9 mouse cellular contexts compared by ENCODE assay signal in genomic region chr15:101519792-101520191, GRCm38 (mm10). TPM values are rescaled to one million over a fixed set of nuclear protein-coding genes. Genes with fewer than 3 reads are reported as not detected.
A peak's percentile ranks its signal among the peaks of the same experiment; 100 is the strongest.
DNase-seq lines count a peak whose midpoint lies in the region; ATAC-seq lines count a peak whose summit lies in the region.
"Had no signal": no experiment of that assay in that cellular context is flagged by ENCODE, and none has a peak within 500 bp of the region (broad histone marks: within the 10 kb centered on the region; RNA-seq: fewer than 3 reads in every experiment).

No protein-coding gene starts in this region.

- no peak overlapping the region for H3K4me3 ChIP-seq in intestine, embryonic 14.5 days (ENCODE audit: low read depth, low read length)
- H3K4me3 ChIP-seq in intestine, embryonic 15.5 days (replicated peaks) = no peak overlapping the region
- H3K4me3 ChIP-seq: embryonic facial prominence, embryonic 15.5 days had no signal

- no peaks in the 10 kb centered on the region for H3K9me3 ChIP-seq in intestine, embryonic 14.5 days (ENCODE audit: control insufficient read depth, low read length)
- H3K9me3 ChIP-seq in intestine, embryonic 15.5 days = no peaks in the 10 kb centered on the region
- H3K9me3 ChIP-seq: embryonic facial prominence, embryonic 15.5 days had no signal

- H3K4me1 ChIP-seq in intestine, embryonic 14.5 days (replicated peaks; ENCODE audit: control insufficient read depth, insufficient read depth, low read length) = no peaks in the 10 kb centered on the region
- H3K4me1 ChIP-seq in intestine, embryonic 15.5 days (replicated peaks) = no peaks in the 10 kb centered on the region
- H3K4me1 ChIP-seq: embryonic facial prominence, embryonic 15.5 days had no signal

- H3K9ac ChIP-seq in intestine, embryonic 14.5 days (ENCODE audit: low read length) = no peak overlapping the region
- H3K9ac ChIP-seq in intestine, embryonic 15.5 days = no peak overlapping the region
- H3K9ac ChIP-seq: embryonic facial prominence, embryonic 15.5 days had no signal

- no peaks in the 10 kb centered on the region for H3K36me3 ChIP-seq in intestine, embryonic 14.5 days (ENCODE audit: control insufficient read depth, insufficient read depth, low read length)
- no peaks in the 10 kb centered on the region for H3K36me3 ChIP-seq in intestine, embryonic 15.5 days
- H3K36me3 ChIP-seq: embryonic facial prominence, embryonic 15.5 days had no signal

- peaks cover 4% of the 10 kb centered on the region; the same call in 1 of the 2 replicates for H3K27me3 ChIP-seq in intestine, embryonic 14.5 days (replicated peaks; ENCODE audit: control insufficient read depth, insufficient read depth, low read length)
- no peaks in the 10 kb centered on the region for H3K27me3 ChIP-seq in intestine, embryonic 15.5 days (replicated peaks)

- no peak overlapping the region for H3K4me2 ChIP-seq in intestine, embryonic 14.5 days (ENCODE audit: low read length)
- H3K4me2 ChIP-seq in intestine, embryonic 15.5 days (replicated peaks) = no peak overlapping the region
- H3K4me2 ChIP-seq: embryonic facial prominence, embryonic 15.5 days had no signal

- ATAC-seq in intestine, embryonic 14.5 days (replicated peaks; ENCODE audit: low FRiP score, low TSS enrichment, low read depth) = no peak
- ATAC-seq in intestine, embryonic 15.5 days = no peak

- intact Hi-C loops in left cerebral cortex, postnatal 36 days (cut with DNase I) = loop anchor here (1.0 to 5.0 kb wide), 5 partner anchors 177 to 543 kb away; no protein-coding TSS in a partner anchor

- H3K27ac ChIP-seq in intestine, embryonic 14.5 days (ENCODE audit: low read depth) = no peak overlapping the region
- no peak overlapping the region for H3K27ac ChIP-seq in intestine, embryonic 15.5 days
- H3K27ac ChIP-seq: embryonic facial prominence, embryonic 15.5 days had no signal

- DNase-seq in intestine, embryonic 14.5 days (ENCODE audit: low spot score) = peak; percentile 84
- DNase-seq in adrenal gland, adult 18-20 months (ENCODE audit: low spot score in 2 of 2) = peak; percentile 62 to 76
- DNase-seq in embryo, embryonic 10.5 days (ENCODE audit: low spot score) = peak; percentile 85
- peak; percentile 84 for DNase-seq in heart, postnatal 4 days
- peak; percentile 72 to 73 for DNase-seq in left cerebral cortex, postnatal 36 days (ENCODE audit: low spot score in 2 of 2)
- peak; percentile 40 for DNase-seq in retina, adult 2 months (ENCODE audit: low read depth, low spot score)
- DNase-seq in yolk sac, embryonic 10.5 days (ENCODE audit: low spot score) = peak; percentile 19

- WGBS in intestine, embryonic 14.5 days = 9% methylated on average over 2 of the region's 2 CpGs
- 19% methylated on average over 2 of the region's 2 CpGs for WGBS in intestine, embryonic 15.5 days

RNA-seq across cellular contexts. Expression of gene Gm49425, which starts 2.7 kb away (rescaled TPM):
- not detected in 2 replicates for polyA plus RNA-seq in intestine, embryonic 14.5 days (2014; fragmentation: Nextera tagmentation; extraction: Ambion mirVana)
- polyA plus RNA-seq in intestine, embryonic 15.5 days (2015; fragmentation: Nextera tagmentation; extraction: Ambion mirVana) = not detected in 2 replicates
- not detected for total RNA-seq in adrenal gland, adult 18-20 months (2021)
- total RNA-seq in heart, postnatal 4 days (2021) = not detected
- total RNA-seq in left cerebral cortex, postnatal 36 days (2021) = not detected

RNA-seq across cellular contexts. Expression of gene Krt84, which starts 12.8 kb away (rescaled TPM):
- not detected in 2 replicates for polyA plus RNA-seq in intestine, embryonic 14.5 days (2014; fragmentation: Nextera tagmentation; extraction: Ambion mirVana)
- polyA plus RNA-seq in intestine, embryonic 15.5 days (2015; fragmentation: Nextera tagmentation; extraction: Ambion mirVana) = 0.13 and 0.29 TPM in 2 replicates
- not detected for total RNA-seq in adrenal gland, adult 18-20 months (2021)
- not detected for total RNA-seq in heart, postnatal 4 days (2021)
- not detected for total RNA-seq in left cerebral cortex, postnatal 36 days (2021)

RNA-seq across cellular contexts. Expression of gene Krt83, which starts 28.5 kb away (rescaled TPM):
- 0.19 TPM in 1 of 2 replicates, not detected in the other for polyA plus RNA-seq in intestine, embryonic 14.5 days (2014; fragmentation: Nextera tagmentation; extraction: Ambion mirVana)
- 0.19 TPM in 1 of 2 replicates, not detected in the other for polyA plus RNA-seq in intestine, embryonic 15.5 days (2015; fragmentation: Nextera tagmentation; extraction: Ambion mirVana)
- total RNA-seq in adrenal gland, adult 18-20 months (2021) = not detected
- not detected for total RNA-seq in heart, postnatal 4 days (2021)
- not detected for total RNA-seq in left cerebral cortex, postnatal 36 days (2021)

RNA-seq across cellular contexts. Expression of gene Krt82, which starts 30.7 kb away (rescaled TPM):
- not detected in 2 replicates for polyA plus RNA-seq in intestine, embryonic 14.5 days (2014; fragmentation: Nextera tagmentation; extraction: Ambion mirVana)
- not detected in 2 replicates for polyA plus RNA-seq in intestine, embryonic 15.5 days (2015; fragmentation: Nextera tagmentation; extraction: Ambion mirVana)
- total RNA-seq in adrenal gland, adult 18-20 months (2021) = not detected
- total RNA-seq in heart, postnatal 4 days (2021) = not detected
- not detected for total RNA-seq in left cerebral cortex, postnatal 36 days (2021)

RNA-seq across cellular contexts. Expression of gene Krt90, which starts 43.0 kb away (rescaled TPM):
- 0.07 TPM in 1 of 2 replicates, not detected in the other for polyA plus RNA-seq in intestine, embryonic 14.5 days (2014; fragmentation: Nextera tagmentation; extraction: Ambion mirVana)
- polyA plus RNA-seq in intestine, embryonic 15.5 days (2015; fragmentation: Nextera tagmentation; extraction: Ambion mirVana) = 0.09 and 0.16 TPM in 2 replicates
- not detected for total RNA-seq in adrenal gland, adult 18-20 months (2021)
- under 1 TPM in 1 of 2 experiments, not detected in 1; 0.10 TPM for total RNA-seq in heart, postnatal 4 days (2021)
- not detected for total RNA-seq in left cerebral cortex, postnatal 36 days (2021)

Comparison
In these comparisons a context has a peak if more than half of its experiments do, and no peak if none do; other contexts are left out.
1. DNase-seq: peak in every context shown above with its lines; median percentile 85 in embryo, embryonic 10.5 days; 84 in intestine, embryonic 14.5 days; 84 in heart, postnatal 4 days; 72 in left cerebral cortex, postnatal 36 days; 69 in adrenal gland, adult 18-20 months; 40 in retina, adult 2 months; 19 in yolk sac, embryonic 10.5 days.